Mouse (Mus musculus) heart, embryonic 16.5 days (tissue): ENCODE results near the gene Ceacam20. TPM values are rescaled to one million over a fixed set of nuclear protein-coding genes. Genes with fewer than 3 reads are reported as not detected.

Experiments used
- polyA plus RNA-seq: library from polyadenylated mRNA; unstranded; fragments of >200 nt; fragmentation: Nextera tagmentation; extraction: Ambion mirVana; gene quantifications from 2 replicates; pipeline ENCODE4 v1.2.1, GENCODE M21; 2015

Gene Ceacam20
- polyA plus RNA-seq, 1 experiment from 2014 or later, result 0.11 TPM

Other genes starting within 250 kb of the Ceacam20 start
- gene Tomm40, start 250.0 kb upstream of the Ceacam20 start, polyA plus RNA-seq, result 146 and 158 TPM in 2 replicates
- 63.5 and 76.8 TPM in 2 replicates for gene Nectin2, start 214.9 kb upstream of the Ceacam20 start, polyA plus RNA-seq
- 413 and 444 TPM in 2 replicates for gene Bcam, start 194.4 kb upstream of the Ceacam20 start, polyA plus RNA-seq
- 1.2 and 2.0 TPM in 2 replicates for gene Cblc, start 168.6 kb upstream of the Ceacam20 start, polyA plus RNA-seq
- gene Bcl3, start 142.6 kb upstream of the Ceacam20 start, polyA plus RNA-seq, result 3.1 and 4.1 TPM in 2 replicates
- gene Gm19345, start 113.4 kb upstream of the Ceacam20 start, polyA plus RNA-seq, result not detected in 2 replicates
- not detected in 2 replicates for gene Ceacam16, start 104.1 kb upstream of the Ceacam20 start, polyA plus RNA-seq
- gene Ceacam19, start 77.4 kb upstream of the Ceacam20 start, polyA plus RNA-seq, result 0.04 TPM in 1 of 2 replicates, not detected in the other
- 17.6 and 19.0 TPM in 2 replicates for gene Pvr, start 44.3 kb upstream of the Ceacam20 start, polyA plus RNA-seq
- 1.8 and 2.2 TPM in 2 replicates for gene Igsf23, start 14.7 kb upstream of the Ceacam20 start, polyA plus RNA-seq
- gene Nlrp9b, start 26.1 kb downstream of the Ceacam20 start, polyA plus RNA-seq, result 0.04 TPM in 1 of 2 replicates, not detected in the other
- not detected in 2 replicates for gene Vmn1r91, start 134.3 kb downstream of the Ceacam20 start, polyA plus RNA-seq
- gene Gm16442, start 157.2 kb downstream of the Ceacam20 start, polyA plus RNA-seq, result not detected in 2 replicates
- gene Vmn1r93, start 173.7 kb downstream of the Ceacam20 start, polyA plus RNA-seq, result not detected in 2 replicates
- gene Vmn1r94, start 203.0 kb downstream of the Ceacam20 start, polyA plus RNA-seq, result not detected in 2 replicates
- not detected in 2 replicates for gene Vmn1r95, start 228.3 kb downstream of the Ceacam20 start, polyA plus RNA-seq
- gene Gm6164, start 240.2 kb downstream of the Ceacam20 start, polyA plus RNA-seq, result not detected in 2 replicates